Mouse (Mus musculus) forebrain, embryonic 14.5 days (tissue): ENCODE data around the gene Kcnh3. TPM values are rescaled to one million over a fixed set of nuclear protein-coding genes. Genes with fewer than 3 reads are reported as not detected.

Experiments
- ATAC-seq: fragments of 200-750 bp; cut with Nextera tagmentation; 2 replicates; pipeline ENCODE4 v1.8.0; 2017; ENCODE audit warnings: mild to moderate bottlenecking, moderate library complexity
- DNase-seq: peaks from one replicate; pipeline ENCODE4 v3.0.0-alpha.2; 2015; ENCODE audit warnings: low spot score
- H3K27ac ChIP-seq: fragments of 300-500 bp; sonication (generic); 2 replicates; pipeline ENCODE4 v1.5.1; 2014; ENCODE audit warnings: low read depth, mild to moderate bottlenecking, control low read depth, low read length, moderate library complexity
- H3K27me3 ChIP-seq: fragments of 300-500 bp; sonication (generic); replicated peaks from 2 replicates; pipeline ENCODE4 v1.6.1; 2014; ENCODE audit warnings: low read length, control low read depth, mixed read lengths; ENCODE audit not compliant: control insufficient read depth, insufficient read depth
- H3K36me3 ChIP-seq: fragments of 300-500 bp; sonication (generic); 2 replicates; pipeline ENCODE4 v1.6.1; 2014; ENCODE audit warnings: low read length, control low read depth; ENCODE audit not compliant: control insufficient read depth, insufficient read depth
- H3K4me1 ChIP-seq: fragments of 300-500 bp; sonication (generic); 2 replicates; pipeline ENCODE4 v1.6.1; 2014; ENCODE audit warnings: antibody characterized with exemption, low read length, control low read depth; ENCODE audit not compliant: control insufficient read depth, insufficient read depth
- H3K4me2 ChIP-seq: fragments of 300-500 bp; sonication (generic); 2 replicates; pipeline ENCODE4 v1.6.1; 2014; ENCODE audit warnings: mild to moderate bottlenecking, control low read depth, low read length
- H3K4me3 ChIP-seq: fragments of 300-500 bp; sonication (generic); 2 replicates; pipeline ENCODE4 v1.5.1; 2014; ENCODE audit warnings: low read depth, low read length, control low read depth
- H3K9ac ChIP-seq: fragments of 300-500 bp; sonication (generic); 2 replicates; pipeline ENCODE4 v1.6.1; 2014; ENCODE audit warnings: mild to moderate bottlenecking, low read length, control low read depth, moderate library complexity
- H3K9me3 ChIP-seq: fragments of 300-500 bp; sonication (generic); replicated peaks from 2 replicates; pipeline ENCODE4 v1.6.1; 2016; ENCODE audit warnings: low read length, control low read depth, mixed read lengths; ENCODE audit not compliant: control insufficient read depth
- WGBS: fragments of 180-500 bp; shearing (Covaris S2); extraction: QIAGEN DNeasy Blood & Tissue Kit; methylation state at CpG from one replicate; pipeline ENCODE4 v1.1.7; 2014; 5-methylcytosine and 5-hydroxymethylcytosine counted together
- polyA plus RNA-seq: library from polyadenylated mRNA; unstranded; fragments of >200 nt; fragmentation: Nextera tagmentation; extraction: Ambion mirVana; gene quantifications from 2 replicates; pipeline ENCODE4 v1.2.1, GENCODE M21; 2014

The Kcnh3 gene
- polyA plus RNA-seq, result 3.3 and 3.6 TPM in 2 replicates

- Histone ChIP-seq H3K9me3 (no peaks in the 10 kb centered on the region), H3K9ac (peak within 1 kb of the TSS; percentile 41), H3K4me1 (peaks cover 16% of the 10 kb centered on the region), H3K4me2 (peak within 1 kb of the TSS; percentile 53), H3K36me3 (no peaks in the 10 kb centered on the region), H3K27me3 (peaks cover 86% of the 10 kb centered on the region), H3K27ac (peak within 1 kb of the TSS; percentile 27; the same call in 1 of the 2 replicates), H3K4me3 (peak within 1 kb of the TSS; percentile 41)
- ATAC-seq, result peak; percentile 66
- DNase-seq, result peak; percentile 80
- WGBS, result under 1% methylated on average over 54 of the region's 66 CpGs
Observed at GRCm38 (mm10) chr15:99224208-99224911, at the start of gene Kcnh3. Gene Kcnh3, plus strand, starts transcription at chr15:99224861.

- 100% methylated on average over 1 of the region's 2 CpGs for WGBS
Observed at GRCm38 (mm10) chr15:99179639-99180038, 45.0 kb upstream of the Kcnh3 start.

GRCm38 (mm10) chr15:99184217-99184914 lies 40.3 kb upstream of the Kcnh3 start:
- Histone ChIP-seq H3K27me3 (no peaks in the 10 kb centered on the region), H3K4me3 (no peak overlapping the region), H3K9ac (no peak overlapping the region), H3K36me3 (peaks cover 84% of the 10 kb centered on the region), H3K4me2 (no peak overlapping the region), H3K27ac (no peak overlapping the region), H3K9me3 (no peaks in the 10 kb centered on the region), H3K4me1 (no peaks in the 10 kb centered on the region)
- WGBS, result 90% methylated on average over 9 of the region's 9 CpGs
- DNase-seq, result no peak
- no peak for ATAC-seq

More at GRCm38 (mm10) chr15:99179639-99180038, 45.0 kb upstream of the Kcnh3 start:
- no peaks in the 10 kb centered on the region for H3K9me3 ChIP-seq
- no peak overlapping the region for H3K27ac ChIP-seq
- ATAC-seq, result no peak
- H3K27me3 ChIP-seq, result no peaks in the 10 kb centered on the region
- peaks cover 70% of the 10 kb centered on the region for H3K36me3 ChIP-seq
- H3K4me2 ChIP-seq, result no peak overlapping the region
- no peak for DNase-seq
- H3K4me3 ChIP-seq, result no peak overlapping the region
- no peaks in the 10 kb centered on the region for H3K4me1 ChIP-seq
- H3K9ac ChIP-seq, result no peak overlapping the region

- peaks cover 10% of the 10 kb centered on the region for H3K4me1 ChIP-seq
- H3K9ac ChIP-seq, result no peak overlapping the region
- H3K27ac ChIP-seq, result no peak overlapping the region
- no peak overlapping the region for H3K4me3 ChIP-seq
- no peaks in the 10 kb centered on the region for H3K27me3 ChIP-seq
- no peak overlapping the region for H3K4me2 ChIP-seq
- no peaks in the 10 kb centered on the region for H3K9me3 ChIP-seq
- peaks cover 34% of the 10 kb centered on the region for H3K36me3 ChIP-seq
- 71% methylated on average over 10 of the region's 10 CpGs for WGBS
- ATAC-seq (no peak; the same call in 1 of the 2 replicates), DNase-seq (no peak)
Observed at GRCm38 (mm10) chr15:99194358-99194757, 30.3 kb upstream of the Kcnh3 start.

GRCm38 (mm10) chr15:99195043-99195442 lies 29.6 kb upstream of the Kcnh3 start:
- peak; percentile 75 for ATAC-seq
- DNase-seq, result peak; percentile 84
- no peak overlapping the region for H3K9ac ChIP-seq
- 19% methylated on average over 6 of the region's 6 CpGs for WGBS
- no peaks in the 10 kb centered on the region for H3K9me3 ChIP-seq
- peaks cover 37% of the 10 kb centered on the region for H3K36me3 ChIP-seq
- no peak overlapping the region for H3K27ac ChIP-seq
- H3K4me3 ChIP-seq, result no peak overlapping the region
- no peak overlapping the region for H3K4me2 ChIP-seq
- H3K4me1 ChIP-seq, result peaks cover 10% of the 10 kb centered on the region
- no peaks in the 10 kb centered on the region for H3K27me3 ChIP-seq

GRCm38 (mm10) chr15:99198761-99199160 lies 25.9 kb upstream of the Kcnh3 start:
- DNase-seq (peak; percentile 59), ATAC-seq (no peak)
- H3K4me1 ChIP-seq, result peaks cover 10% of the 10 kb centered on the region
- no peak overlapping the region for H3K9ac ChIP-seq
- peaks cover 38% of the 10 kb centered on the region for H3K36me3 ChIP-seq
- no peak overlapping the region for H3K4me2 ChIP-seq
- H3K9me3 ChIP-seq, result no peaks in the 10 kb centered on the region
- no peaks in the 10 kb centered on the region for H3K27me3 ChIP-seq
- no peak overlapping the region for H3K4me3 ChIP-seq
- H3K27ac ChIP-seq, result no peak overlapping the region

GRCm38 (mm10) chr15:99205959-99206358 lies 18.7 kb upstream of the Kcnh3 start:
- no peak for DNase-seq
- Histone ChIP-seq H3K4me2 (no peak overlapping the region), H3K36me3 (peaks cover 71% of the 10 kb centered on the region), H3K4me1 (no peaks in the 10 kb centered on the region), H3K9ac (no peak overlapping the region), H3K27ac (no peak overlapping the region), H3K9me3 (no peaks in the 10 kb centered on the region), H3K27me3 (no peaks in the 10 kb centered on the region), H3K4me3 (no peak overlapping the region)
- no peak for ATAC-seq
- 58% methylated on average over 8 of the region's 8 CpGs for WGBS

GRCm38 (mm10) chr15:99213183-99213582 lies 11.5 kb upstream of the Kcnh3 start:
- H3K4me2 ChIP-seq, result no peak overlapping the region
- H3K27ac ChIP-seq, result no peak overlapping the region
- no peak overlapping the region; the same call in 1 of the 2 replicates for H3K9ac ChIP-seq
- H3K4me1 ChIP-seq, result no peaks in the 10 kb centered on the region
- 88% methylated on average over 10 of the region's 10 CpGs for WGBS
- no peaks in the 10 kb centered on the region for H3K9me3 ChIP-seq
- H3K4me3 ChIP-seq, result no peak overlapping the region
- DNase-seq (no peak), ATAC-seq (no peak)
- peaks cover 53% of the 10 kb centered on the region for H3K36me3 ChIP-seq
- H3K27me3 ChIP-seq, result no peaks in the 10 kb centered on the region

- ATAC-seq (no peak), DNase-seq (no peak)
- H3K4me3 ChIP-seq, result no peak overlapping the region
- H3K36me3 ChIP-seq, result peaks cover 40% of the 10 kb centered on the region
- H3K9me3 ChIP-seq, result no peaks in the 10 kb centered on the region
- H3K27me3 ChIP-seq, result 0 out of 2 replicates have a peak, but pooled peaks cover 3% of the 10 kb centered on the region
- WGBS, result 73% methylated on average over 2 of the region's 2 CpGs
- no peaks in the 10 kb centered on the region for H3K4me1 ChIP-seq
- H3K4me2 ChIP-seq, result no peak overlapping the region
- no peak overlapping the region for H3K27ac ChIP-seq
- no peak overlapping the region for H3K9ac ChIP-seq
Observed at GRCm38 (mm10) chr15:99214941-99215340, 9.7 kb upstream of the Kcnh3 start.
